Mouse (Mus musculus): ENCODE data around the gene Cmah. TPM values are rescaled to one million over a fixed set of nuclear protein-coding genes. Genes with fewer than 3 reads are reported as not detected.

The Cmah gene
- polyA plus RNA-seq, 1 experiment from 2014 or later = 0.24 TPM

- 40% methylated on average over 6 of the region's 6 CpGs for WGBS
- Histone ChIP-seq H3K9ac (no peak overlapping the region), H3K4me3 (no peak overlapping the region), H3K27me3 (replicated peaks) (no peaks in the 10 kb centered on the region), H3K9me3 (replicated peaks) (no peaks in the 10 kb centered on the region), H3K4me1 (replicated peaks) (peaks cover 11% of the 10 kb centered on the region), H3K36me3 (no peaks in the 10 kb centered on the region), H3K27ac (ENCODE audit: poor library complexity, severe bottlenecking) (no peak overlapping the region), H3K4me2 (no peak overlapping the region)
- ATAC-seq (ENCODE audit: insufficient number of reproducible peaks, low FRiP score) = peak; percentile 38; the same call in 1 of the 2 replicates
These were observed 188.0 kb downstream of the Cmah start for GRCm38 (mm10) chr13:24515101-24515675.

GRCm38 (mm10) chr13:24517757-24518156, 190.6 kb downstream of the Cmah start:
- no peak for ATAC-seq (ENCODE audit: insufficient number of reproducible peaks, low FRiP score)
- Histone ChIP-seq H3K27me3 (replicated peaks) (no peaks in the 10 kb centered on the region), H3K4me2 (no peak overlapping the region), H3K4me1 (replicated peaks) (peaks cover 21% of the 10 kb centered on the region), H3K9me3 (replicated peaks) (no peaks in the 10 kb centered on the region), H3K36me3 (no peaks in the 10 kb centered on the region), H3K27ac (ENCODE audit: poor library complexity, severe bottlenecking) (no peak overlapping the region), H3K4me3 (no peak overlapping the region), H3K9ac (no peak overlapping the region)
- WGBS = 60% methylated on average over 2 of the region's 2 CpGs

- 34% methylated on average over 6 of the region's 6 CpGs for WGBS
- H3K36me3 ChIP-seq = no peaks in the 10 kb centered on the region
- H3K27me3 ChIP-seq (replicated peaks) = no peaks in the 10 kb centered on the region
- no peak overlapping the region for H3K9ac ChIP-seq
- no peak for ATAC-seq (ENCODE audit: insufficient number of reproducible peaks, low FRiP score)
- H3K4me1 ChIP-seq (replicated peaks) = peaks cover 21% of the 10 kb centered on the region
- H3K9me3 ChIP-seq (replicated peaks) = no peaks in the 10 kb centered on the region
- H3K27ac ChIP-seq (ENCODE audit: poor library complexity, severe bottlenecking) = no peak overlapping the region
- H3K4me2 ChIP-seq = no peak overlapping the region
- H3K4me3 ChIP-seq = no peak overlapping the region
These were observed 191.7 kb downstream of the Cmah start for GRCm38 (mm10) chr13:24518887-24519286.

GRCm38 (mm10) chr13:24519976-24520647, 192.9 kb downstream of the Cmah start:
- Histone ChIP-seq H3K27me3 (replicated peaks) (no peaks in the 10 kb centered on the region), H3K4me1 (replicated peaks) (peaks cover 26% of the 10 kb centered on the region), H3K9me3 (replicated peaks) (no peaks in the 10 kb centered on the region), H3K36me3 (no peaks in the 10 kb centered on the region), H3K4me2 (no peak overlapping the region; the same call in 1 of the 2 replicates), H3K4me3 (no peak overlapping the region), H3K27ac (ENCODE audit: poor library complexity, severe bottlenecking) (peak overlapping the region; percentile 18; the same call in 1 of the 2 replicates), H3K9ac (no peak overlapping the region)
- WGBS = 52% methylated on average over 14 of the region's 14 CpGs
- no peak for ATAC-seq (ENCODE audit: insufficient number of reproducible peaks, low FRiP score)

DNA sequence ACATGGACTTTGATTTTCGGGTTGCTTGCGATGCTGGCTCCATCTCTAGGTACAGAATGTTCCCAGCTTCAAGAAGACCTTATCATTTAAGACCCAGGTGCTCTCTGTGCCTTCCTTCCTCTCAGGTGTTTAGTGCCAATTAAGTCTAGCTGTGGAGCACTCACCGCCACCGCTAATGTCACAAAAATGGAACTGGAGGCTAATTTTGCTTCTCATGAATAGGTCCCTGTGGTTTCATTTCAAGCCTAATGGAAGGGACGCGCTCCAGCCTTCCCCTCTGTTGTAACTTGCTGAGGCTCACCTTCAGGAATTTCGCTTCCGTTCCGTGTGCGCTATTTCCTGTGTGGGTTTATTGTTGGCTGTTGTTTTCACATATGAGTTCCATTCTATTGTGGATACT, 193.6 kb downstream of the Cmah start:
- Histone ChIP-seq H3K4me3 (no peak overlapping the region), H3K36me3 (no peaks in the 10 kb centered on the region), H3K27ac (ENCODE audit: poor library complexity, severe bottlenecking) (no peak overlapping the region), H3K4me2 (no peak overlapping the region), H3K9me3 (replicated peaks) (no peaks in the 10 kb centered on the region), H3K4me1 (replicated peaks) (peaks cover 26% of the 10 kb centered on the region), H3K9ac (no peak overlapping the region), H3K27me3 (replicated peaks) (no peaks in the 10 kb centered on the region)
- WGBS = 90% methylated on average over 10 of the region's 10 CpGs
- no peak for ATAC-seq (ENCODE audit: insufficient number of reproducible peaks, low FRiP score)

DNA sequence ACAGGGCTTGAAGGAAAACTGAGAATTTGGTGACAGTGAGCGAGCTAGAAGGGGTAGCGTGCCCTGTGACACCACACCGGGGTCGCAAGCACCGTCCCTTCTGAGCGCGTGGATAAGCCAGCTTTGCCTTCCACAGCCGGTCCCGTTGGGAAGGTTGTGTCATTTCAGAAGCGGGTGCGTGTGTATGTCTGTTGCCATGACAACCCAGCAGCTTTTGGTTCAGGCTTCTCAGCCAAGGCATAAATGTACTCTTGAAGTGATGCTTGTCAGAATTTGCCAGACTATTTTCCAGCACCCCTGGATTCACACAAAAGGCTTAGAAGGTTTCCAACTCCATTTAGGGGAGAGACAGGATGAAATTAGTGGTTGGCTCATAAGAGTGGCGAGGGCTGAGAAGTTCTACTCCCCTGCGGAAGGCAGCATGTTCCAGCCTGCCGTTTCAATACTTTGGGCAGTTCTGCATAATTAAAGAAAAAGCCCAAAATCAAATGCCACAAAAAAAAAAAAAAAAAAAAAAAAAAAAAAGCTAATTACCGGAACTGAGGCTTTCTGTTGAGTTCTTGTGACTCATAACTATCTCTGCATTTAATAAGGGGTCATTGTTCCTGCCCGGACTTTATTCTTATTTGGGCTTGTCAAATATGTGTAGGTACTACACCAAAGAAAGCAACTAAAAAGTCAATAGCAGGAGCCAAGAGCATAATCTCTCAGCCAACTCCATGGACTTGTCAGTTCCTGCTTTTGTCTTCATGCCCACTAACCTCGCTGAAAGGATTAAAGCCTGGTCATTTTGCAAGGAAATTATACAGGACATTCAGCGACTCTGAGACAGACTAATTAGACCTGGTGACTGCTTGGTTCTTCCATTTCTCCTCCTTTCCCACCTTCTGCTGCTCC, 194.5 kb downstream of the Cmah start:
- Histone ChIP-seq H3K9me3 (replicated peaks) (no peaks in the 10 kb centered on the region), H3K4me1 (replicated peaks) (peaks cover 26% of the 10 kb centered on the region), H3K4me3 (no peak overlapping the region), H3K36me3 (no peaks in the 10 kb centered on the region), H3K4me2 (no peak overlapping the region), H3K9ac (no peak overlapping the region), H3K27ac (ENCODE audit: poor library complexity, severe bottlenecking) (no peak overlapping the region), H3K27me3 (replicated peaks) (no peaks in the 10 kb centered on the region)
- 65% methylated on average over 18 of the region's 18 CpGs for WGBS
- ATAC-seq (ENCODE audit: insufficient number of reproducible peaks, low FRiP score) = no peak

- no peaks in the 10 kb centered on the region for H3K9me3 ChIP-seq (replicated peaks)
These were observed 195.2 kb downstream of the Cmah start for GRCm38 (mm10) chr13:24522343-24522837.

GRCm38 (mm10) chr13:24523587-24524221, 196.5 kb downstream of the Cmah start:
- Histone ChIP-seq H3K27me3 (replicated peaks) (no peaks in the 10 kb centered on the region), H3K9ac (no peak overlapping the region), H3K4me1 (replicated peaks) (peaks cover 26% of the 10 kb centered on the region), H3K9me3 (replicated peaks) (0 out of 2 replicates have a peak, but pooled peaks cover 4% of the 10 kb centered on the region), H3K27ac (ENCODE audit: poor library complexity, severe bottlenecking) (no peak overlapping the region), H3K4me3 (no peak overlapping the region), H3K36me3 (no peaks in the 10 kb centered on the region), H3K4me2 (no peak overlapping the region)
- WGBS = 70% methylated on average over 4 of the region's 4 CpGs
- no peak for ATAC-seq (ENCODE audit: insufficient number of reproducible peaks, low FRiP score)

More at GRCm38 (mm10) chr13:24522343-24522837, 195.2 kb downstream of the Cmah start:
- no peak overlapping the region for H3K9ac ChIP-seq
- H3K4me1 ChIP-seq (replicated peaks) = peaks cover 26% of the 10 kb centered on the region
- no peak for ATAC-seq (ENCODE audit: insufficient number of reproducible peaks, low FRiP score)
- no peaks in the 10 kb centered on the region for H3K36me3 ChIP-seq
- H3K27me3 ChIP-seq (replicated peaks) = no peaks in the 10 kb centered on the region
- WGBS = 72% methylated on average over 7 of the region's 7 CpGs
- no peak overlapping the region for H3K4me3 ChIP-seq
- H3K4me2 ChIP-seq = no peak overlapping the region
- H3K27ac ChIP-seq (ENCODE audit: poor library complexity, severe bottlenecking) = no peak overlapping the region

DNA sequence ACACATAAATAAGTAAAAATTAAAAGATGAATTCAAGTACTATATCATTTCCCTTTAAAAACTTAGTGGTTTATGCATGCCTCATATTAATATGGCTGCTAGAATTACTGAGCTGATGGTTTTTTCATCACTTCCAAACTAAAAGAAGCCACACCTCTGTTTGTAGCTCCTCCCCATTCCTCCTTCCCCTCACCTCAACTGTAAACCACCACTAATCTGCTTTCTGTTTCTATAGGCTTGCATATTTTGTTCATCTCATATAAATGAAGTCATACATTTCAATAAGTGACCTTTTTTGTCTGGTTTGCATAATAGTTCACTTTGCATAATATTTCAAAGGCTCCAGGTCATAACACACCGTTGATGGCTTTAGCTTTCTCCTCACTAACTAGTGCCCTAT, 197.3 kb downstream of the Cmah start:
- H3K9me3 ChIP-seq (replicated peaks) = 0 out of 2 replicates have a peak, but pooled peaks cover 4% of the 10 kb centered on the region
- H3K27me3 ChIP-seq (replicated peaks) = no peaks in the 10 kb centered on the region
- H3K9ac ChIP-seq = no peak overlapping the region
- no peak overlapping the region for H3K27ac ChIP-seq (ENCODE audit: poor library complexity, severe bottlenecking)
- WGBS = 80% methylated on average over 1 of the region's 1 CpGs
- no peaks in the 10 kb centered on the region for H3K36me3 ChIP-seq
- H3K4me2 ChIP-seq = no peak overlapping the region
- no peak overlapping the region for H3K4me3 ChIP-seq
- ATAC-seq (ENCODE audit: insufficient number of reproducible peaks, low FRiP score) = no peak
- peaks cover 23% of the 10 kb centered on the region for H3K4me1 ChIP-seq (replicated peaks)

GRCm38 (mm10) chr13:24525551-24525950, 198.3 kb downstream of the Cmah start:
- H3K4me2 ChIP-seq = no peak overlapping the region
- WGBS = 45% methylated on average over 3 of the region's 3 CpGs

More at GRCm38 (mm10) chr13:24525551-24525950, 198.3 kb downstream of the Cmah start:
- H3K27me3 ChIP-seq (replicated peaks) = no peaks in the 10 kb centered on the region
- 0 out of 2 replicates have a peak, but pooled peaks cover 4% of the 10 kb centered on the region for H3K9me3 ChIP-seq (replicated peaks)
- H3K36me3 ChIP-seq = no peaks in the 10 kb centered on the region
- no peak for ATAC-seq (ENCODE audit: insufficient number of reproducible peaks, low FRiP score)
- H3K4me1 ChIP-seq (replicated peaks) = peaks cover 14% of the 10 kb centered on the region
- no peak overlapping the region for H3K9ac ChIP-seq
- H3K4me3 ChIP-seq = no peak overlapping the region
- H3K27ac ChIP-seq (ENCODE audit: poor library complexity, severe bottlenecking) = no peak overlapping the region
